ENCODE assay signal across 18 mouse cellular contexts in genomic region chr1:162256912-162257607, GRCm38 (mm10).
DNase-seq lines count a peak whose midpoint lies in the region; ATAC-seq and TF ChIP-seq lines count a peak whose summit lies in the region.
"Had no signal": no experiment of that assay in that cellular context is flagged by ENCODE, and none has a peak within 500 bp of the region (broad histone marks: within the 10 kb centered on the region; RNA-seq: fewer than 3 reads in every experiment).

No protein-coding gene starts in this region.

- no peaks in the 10 kb centered on the region for H3K36me3 ChIP-seq in midbrain, embryonic 11.5 days (ENCODE audit: control insufficient read depth, insufficient read depth, low read length)
- no peaks in the 10 kb centered on the region for H3K36me3 ChIP-seq in midbrain, embryonic 14.5 days (ENCODE audit: control insufficient read depth, insufficient read depth, low read length)
- H3K36me3 ChIP-seq in lung, embryonic 14.5 days (ENCODE audit: insufficient read depth) = no peaks in the 10 kb centered on the region
- H3K36me3 ChIP-seq: midbrain, embryonic 15.5 days; neural tube, embryonic 12.5 days had no signal

- H3K4me3 ChIP-seq in midbrain, embryonic 11.5 days (ENCODE audit: low read depth, low read length) = no peak overlapping the region
- H3K4me3 ChIP-seq in midbrain, embryonic 14.5 days (replicated peaks; ENCODE audit: low read depth, low read length) = no peak overlapping the region
- no peak overlapping the region for H3K4me3 ChIP-seq in lung, embryonic 14.5 days (ENCODE audit: low read depth, low read length)
- H3K4me3 ChIP-seq: hindbrain, embryonic 15.5 days; midbrain, embryonic 15.5 days; neural tube, embryonic 12.5 days had no signal

- no peaks in the 10 kb centered on the region for H3K9me3 ChIP-seq in midbrain, embryonic 11.5 days (ENCODE audit: control insufficient read depth, low read length)
- no peaks in the 10 kb centered on the region for H3K9me3 ChIP-seq in midbrain, embryonic 14.5 days (ENCODE audit: control insufficient read depth, low read length)
- no peaks in the 10 kb centered on the region for H3K9me3 ChIP-seq in lung, embryonic 14.5 days (ENCODE audit: low read depth, low read length)
- H3K9me3 ChIP-seq: hindbrain, embryonic 15.5 days; midbrain, embryonic 15.5 days; neural tube, embryonic 12.5 days had no signal

- H3K27ac ChIP-seq in midbrain, embryonic 11.5 days (ENCODE audit: low read depth, low read length) = no peak overlapping the region
- H3K27ac ChIP-seq in midbrain, embryonic 14.5 days (replicated peaks; ENCODE audit: low read depth, low read length) = no peak overlapping the region
- H3K27ac ChIP-seq in lung, embryonic 14.5 days (ENCODE audit: low read depth) = no peak overlapping the region
- H3K27ac ChIP-seq: hindbrain, embryonic 15.5 days; midbrain, embryonic 15.5 days; neural tube, embryonic 12.5 days had no signal

- no peak overlapping the region for H3K9ac ChIP-seq in midbrain, embryonic 11.5 days (ENCODE audit: low read length)
- no peak overlapping the region for H3K9ac ChIP-seq in midbrain, embryonic 14.5 days (replicated peaks; ENCODE audit: low read length)
- no peak overlapping the region for H3K9ac ChIP-seq in lung, embryonic 14.5 days
- H3K9ac ChIP-seq: hindbrain, embryonic 15.5 days; midbrain, embryonic 15.5 days; neural tube, embryonic 12.5 days had no signal

- no peak overlapping the region for H3K4me2 ChIP-seq in midbrain, embryonic 11.5 days
- no peak overlapping the region for H3K4me2 ChIP-seq in midbrain, embryonic 14.5 days (ENCODE audit: low read length)
- H3K4me2 ChIP-seq in lung, embryonic 14.5 days = no peak overlapping the region
- H3K4me2 ChIP-seq: hindbrain, embryonic 15.5 days; midbrain, embryonic 15.5 days; neural tube, embryonic 12.5 days had no signal

- no peaks in the 10 kb centered on the region for H3K4me1 ChIP-seq in midbrain, embryonic 11.5 days (ENCODE audit: control insufficient read depth, insufficient read depth, low read length)
- H3K4me1 ChIP-seq in midbrain, embryonic 14.5 days (ENCODE audit: control insufficient read depth, insufficient read depth, low read length) = peaks cover 5% of the 10 kb centered on the region; the same call in 1 of the 2 replicates
- peaks cover 11% of the 10 kb centered on the region for H3K4me1 ChIP-seq in lung, embryonic 14.5 days (ENCODE audit: insufficient read depth)
- H3K4me1 ChIP-seq: hindbrain, embryonic 15.5 days; midbrain, embryonic 15.5 days had no signal

- no peak for ATAC-seq in midbrain, embryonic 11.5 days (ENCODE audit: low FRiP score)
- no peak for ATAC-seq in midbrain, embryonic 14.5 days (ENCODE audit: low FRiP score, low TSS enrichment)
- peak; percentile 53; the same call in 1 of the 2 replicates for ATAC-seq in lung, embryonic 14.5 days (ENCODE audit: insufficient read depth)
- no peak for ATAC-seq in megakaryocyte-erythroid progenitor cell, adult 5-6 weeks (replicated peaks; ENCODE audit: low FRiP score, low TSS enrichment, poor library complexity, severe bottlenecking)
- ATAC-seq: midbrain, embryonic 15.5 days had no signal

- WGBS in midbrain, embryonic 11.5 days = 90% methylated on average over 6 of the region's 6 CpGs
- WGBS in midbrain, embryonic 14.5 days = 89% methylated on average over 6 of the region's 6 CpGs
- WGBS in lung, embryonic 14.5 days = 49% methylated on average over 6 of the region's 6 CpGs

- peak; percentile 15 to 21 for DNase-seq in cerebellum, postnatal 10 days
- no peak for DNase-seq in cerebellum, adult 11 months
- DNase-seq in midbrain, embryonic 11.5 days (ENCODE audit: low spot score, missing footprints) = peak; percentile 75
- no peak for DNase-seq in midbrain, embryonic 14.5 days
- DNase-seq in lung, embryonic 14.5 days = peak; percentile 58
- DNase-seq in lung, postnatal 25 days (ENCODE audit: low spot score) = peak; percentile 7
- DNase-seq in spleen, adult 12 weeks (ENCODE audit: low spot score) = no peak
- DNase-seq: adrenal gland, postnatal 14 days; embryo, embryonic 11 days; gastrocnemius, postnatal 25 days; kidney, adult 8-10 months; kidney, postnatal 14 days; right cerebral cortex, postnatal 25 days; thymus, postnatal 14 days had no signal

- H3K27me3 ChIP-seq in midbrain, embryonic 11.5 days (ENCODE audit: control insufficient read depth, insufficient read depth, low read length) = no peaks in the 10 kb centered on the region
- H3K27me3 ChIP-seq in midbrain, embryonic 14.5 days (ENCODE audit: control insufficient read depth, insufficient read depth, low read length) = no peaks in the 10 kb centered on the region
- H3K27me3 ChIP-seq in lung, embryonic 14.5 days (ENCODE audit: insufficient read depth, low read length) = no peaks in the 10 kb centered on the region
- H3K27me3 ChIP-seq: hindbrain, embryonic 15.5 days; midbrain, embryonic 15.5 days; neural tube, embryonic 12.5 days had no signal

- TF ChIP-seq CTCF in lung, embryonic 14.5 days (IDR thresholded peaks at IDR 0.05; ENCODE audit: low read depth) = no peak

Comparison
In these comparisons a context has a peak if more than half of its experiments do, and no peak if none do; other contexts are left out.
1. DNase-seq: peak in cerebellum, postnatal 10 days (2 of 2), midbrain, embryonic 11.5 days (single experiment), lung, embryonic 14.5 days (single experiment) and lung, postnatal 25 days (single experiment); none in cerebellum, adult 11 months (single experiment), midbrain, embryonic 14.5 days (single experiment) and spleen, adult 12 weeks (single experiment).